Mouse (Mus musculus): ENCODE data around the gene Sytl5. TPM values are rescaled to one million over a fixed set of nuclear protein-coding genes. Genes with fewer than 3 reads are reported as not detected.

The Sytl5 gene
- polyA plus RNA-seq (2016; fragmentation: Nextera tagmentation; extraction: Ambion mirVana), result 0.18 and 0.46 TPM in 2 replicates

DNA sequence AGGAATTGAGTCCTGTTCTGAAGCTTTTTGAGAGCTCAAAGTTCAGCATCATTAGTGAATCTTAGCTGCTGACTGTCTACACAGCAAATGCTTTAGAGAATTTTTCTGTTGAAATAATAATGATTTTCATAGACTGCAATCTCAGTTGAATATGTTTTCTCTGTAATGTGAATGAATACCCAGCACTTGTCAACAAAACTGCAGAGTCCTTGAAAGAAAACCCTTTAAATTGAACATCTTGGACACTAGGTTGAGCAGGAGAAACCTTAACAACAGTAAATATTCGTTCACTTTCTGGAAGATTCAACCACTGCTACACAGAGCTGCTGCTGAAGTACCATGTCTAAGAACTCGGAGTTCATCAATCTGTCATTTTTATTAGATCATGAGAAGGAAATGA, at the start of gene Sytl5:
Gene Sytl5 (plus strand): TSS at position 301 of the 400 bp plus-strand sequence.
- no peak within 1 kb of the TSS for H3K27ac ChIP-seq
- no peaks in the 10 kb centered on the region for H3K27me3 ChIP-seq
- H3K9me3 ChIP-seq, result no peaks in the 10 kb centered on the region
- WGBS, result 60% methylated on average over 2 of the region's 2 CpGs
- H3K4me1 ChIP-seq (replicated peaks), result no peaks in the 10 kb centered on the region
- H3K4me2 ChIP-seq, result no peak within 1 kb of the TSS
- no peaks in the 10 kb centered on the region for H3K36me3 ChIP-seq
- no peak within 1 kb of the TSS for H3K4me3 ChIP-seq (replicated peaks)
- ATAC-seq (ENCODE audit: insufficient number of reproducible peaks, insufficient read depth, low FRiP score, low TSS enrichment, low read depth), result no peak
- H3K9ac ChIP-seq (replicated peaks), result no peak within 1 kb of the TSS

DNA sequence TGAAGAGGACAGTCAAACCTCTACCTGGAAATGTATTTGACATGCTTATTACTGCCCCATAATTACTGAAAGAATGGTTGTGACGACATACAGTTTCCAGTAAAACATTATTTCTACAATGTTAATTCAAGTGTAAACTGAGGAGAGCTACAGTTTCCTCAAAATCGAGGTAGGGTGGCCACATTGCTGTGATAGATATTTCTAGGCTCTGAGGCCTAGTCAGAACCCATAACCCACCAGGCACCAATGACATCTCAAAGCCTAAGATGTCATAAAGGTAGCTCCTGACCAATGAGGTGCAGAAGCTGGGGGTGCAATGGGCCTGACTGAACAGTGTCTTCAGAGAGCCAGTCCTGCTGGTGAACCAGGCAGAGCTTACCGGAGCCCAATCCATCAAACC, 38.8 kb upstream of the Sytl5 start, which contains the start of gene Hypm:
Gene Hypm (plus strand): TSS at position 301 of the 400 bp plus-strand sequence.
- ATAC-seq (ENCODE audit: insufficient number of reproducible peaks, insufficient read depth, low FRiP score, low TSS enrichment, low read depth), result no peak
- no peaks in the 10 kb centered on the region for H3K4me1 ChIP-seq (replicated peaks)
- 77% methylated on average over 3 of the region's 3 CpGs for WGBS
- no peaks in the 10 kb centered on the region for H3K36me3 ChIP-seq
- no peak within 1 kb of the TSS for H3K9ac ChIP-seq (replicated peaks)
- no peak within 1 kb of the TSS for H3K4me3 ChIP-seq (replicated peaks)
- no peaks in the 10 kb centered on the region for H3K9me3 ChIP-seq
- no peaks in the 10 kb centered on the region for H3K27me3 ChIP-seq
- H3K4me2 ChIP-seq, result no peak within 1 kb of the TSS
- H3K27ac ChIP-seq, result no peak within 1 kb of the TSS

DNA sequence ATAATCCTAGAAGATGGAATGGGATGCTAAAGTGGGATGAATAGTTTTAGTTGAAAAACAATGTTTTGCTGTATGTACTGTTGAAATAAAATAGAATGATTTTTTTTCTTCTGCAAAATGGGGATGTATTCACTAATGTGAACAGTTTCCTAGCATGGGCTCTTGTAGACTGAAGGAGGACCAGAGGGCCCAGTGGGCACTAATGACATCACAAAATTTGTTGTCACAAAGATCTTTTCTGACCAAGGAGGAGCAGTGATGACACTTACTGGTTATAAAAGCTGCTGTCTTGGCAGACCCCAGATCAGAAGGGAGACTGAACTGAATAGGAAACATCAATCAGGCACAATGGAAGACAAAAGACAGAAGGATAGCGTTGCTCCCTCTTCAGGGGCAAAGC, 36.0 kb upstream of the Sytl5 start, which contains the start of gene H2al3:
Gene H2al3 (plus strand): TSS at position 301 of the 400 bp plus-strand sequence.
- Histone ChIP-seq H3K4me2 (no peak within 1 kb of the TSS), H3K4me1 (replicated peaks) (no peaks in the 10 kb centered on the region), H3K36me3 (no peaks in the 10 kb centered on the region), H3K27me3 (no peaks in the 10 kb centered on the region), H3K4me3 (replicated peaks) (no peak within 1 kb of the TSS), H3K9ac (replicated peaks) (no peak within 1 kb of the TSS), H3K9me3 (no peaks in the 10 kb centered on the region), H3K27ac (no peak within 1 kb of the TSS)
- ATAC-seq (ENCODE audit: insufficient number of reproducible peaks, insufficient read depth, low FRiP score, low TSS enrichment, low read depth), result no peak
- 60% methylated on average over 1 of the region's 1 CpGs for WGBS

DNA sequence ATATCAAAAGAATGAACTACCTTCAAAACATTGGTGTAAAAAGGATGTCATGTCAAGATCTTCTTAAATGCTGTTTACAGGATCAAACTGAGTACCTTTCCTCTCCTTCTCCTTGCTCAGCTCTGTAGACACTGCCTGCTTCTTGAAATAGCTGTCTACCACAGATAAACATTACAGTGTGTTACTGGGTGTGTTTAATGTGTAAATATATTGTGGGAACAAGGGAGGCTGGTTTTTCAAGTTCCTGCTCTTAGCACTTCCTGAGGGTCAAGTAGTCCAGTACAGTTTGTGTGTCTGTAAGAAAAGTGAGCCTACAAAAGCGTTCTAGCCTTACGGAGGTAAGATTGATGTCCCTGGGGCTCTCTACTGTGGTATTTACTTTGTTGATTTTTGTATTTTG, 23.6 kb upstream of the Sytl5 start:
- no peaks in the 10 kb centered on the region for H3K4me1 ChIP-seq (replicated peaks)
- H3K4me3 ChIP-seq (replicated peaks), result no peak overlapping the region
- H3K27ac ChIP-seq, result no peak overlapping the region
- no peak overlapping the region for H3K4me2 ChIP-seq
- WGBS, result 88% methylated on average over 2 of the region's 2 CpGs
- no peaks in the 10 kb centered on the region for H3K9me3 ChIP-seq
- ATAC-seq (ENCODE audit: insufficient number of reproducible peaks, insufficient read depth, low FRiP score, low TSS enrichment, low read depth), result no peak
- no peaks in the 10 kb centered on the region for H3K36me3 ChIP-seq
- no peak overlapping the region for H3K9ac ChIP-seq (replicated peaks)
- no peaks in the 10 kb centered on the region for H3K27me3 ChIP-seq

GRCm38 (mm10) chrX:9875519-9875918, 9.9 kb upstream of the Sytl5 start:
- Histone ChIP-seq H3K4me1 (replicated peaks) (no peaks in the 10 kb centered on the region), H3K4me2 (no peak overlapping the region), H3K9me3 (no peaks in the 10 kb centered on the region), H3K36me3 (no peaks in the 10 kb centered on the region), H3K27ac (no peak overlapping the region), H3K9ac (replicated peaks) (no peak overlapping the region), H3K27me3 (no peaks in the 10 kb centered on the region), H3K4me3 (replicated peaks) (no peak overlapping the region)
- no peak for ATAC-seq (ENCODE audit: insufficient number of reproducible peaks, insufficient read depth, low FRiP score, low TSS enrichment, low read depth)
- WGBS, result 95% methylated on average over 2 of the region's 2 CpGs

DNA sequence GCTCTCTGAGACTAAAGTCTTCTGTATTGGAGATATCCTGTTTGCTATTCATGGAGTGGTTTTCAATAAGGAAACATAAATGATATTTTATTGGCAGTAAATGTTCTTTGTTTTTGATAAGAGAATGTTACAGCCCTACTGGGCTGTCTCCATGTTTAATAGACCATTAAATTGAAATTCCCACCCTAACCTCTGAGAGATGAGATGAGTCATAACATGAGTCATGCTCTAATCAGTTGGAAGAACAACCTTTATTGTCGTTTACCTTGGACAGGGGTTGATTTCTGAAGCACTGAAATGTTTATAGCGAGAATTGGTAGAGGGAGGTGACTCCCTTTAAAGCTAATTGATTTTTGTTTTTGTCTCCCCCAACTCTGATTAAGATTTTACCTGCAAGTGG, 24.1 kb downstream of the Sytl5 start:
- ATAC-seq (ENCODE audit: insufficient number of reproducible peaks, insufficient read depth, low FRiP score, low TSS enrichment, low read depth), result no peak
- WGBS, result 63% methylated on average over 2 of the region's 2 CpGs

DNA sequence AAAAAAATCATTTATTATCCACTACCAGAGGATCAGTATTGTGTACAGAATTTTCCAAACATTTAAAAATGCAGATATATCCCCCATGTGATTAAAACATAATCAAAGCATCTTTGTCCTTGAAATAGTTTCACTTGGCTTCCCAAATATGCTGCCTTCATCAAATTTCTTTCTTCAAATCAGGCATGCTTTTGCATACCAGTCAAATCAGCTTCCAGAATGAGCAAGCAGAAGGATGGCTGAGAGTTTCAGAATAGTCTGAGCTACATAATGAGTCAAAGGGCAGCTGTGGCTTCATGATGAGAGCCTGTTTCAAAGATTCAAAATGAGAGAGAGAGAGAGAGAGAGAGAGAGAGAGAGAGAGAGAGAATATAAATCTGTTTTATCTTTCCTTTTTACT, 48.4 kb downstream of the Sytl5 start:
- Histone ChIP-seq H3K36me3 (no peaks in the 10 kb centered on the region), H3K4me1 (replicated peaks) (no peaks in the 10 kb centered on the region), H3K27me3 (no peaks in the 10 kb centered on the region), H3K9me3 (no peaks in the 10 kb centered on the region), H3K27ac (no peak overlapping the region), H3K4me3 (replicated peaks) (no peak overlapping the region), H3K9ac (replicated peaks) (no peak overlapping the region), H3K4me2 (no peak overlapping the region)
- ATAC-seq (ENCODE audit: insufficient number of reproducible peaks, insufficient read depth, low FRiP score, low TSS enrichment, low read depth), result no peak

More for the DNA sequence above, 24.1 kb downstream of the Sytl5 start:
- Histone ChIP-seq H3K4me3 (replicated peaks) (no peak overlapping the region), H3K9me3 (no peaks in the 10 kb centered on the region), H3K9ac (replicated peaks) (no peak overlapping the region), H3K27ac (no peak overlapping the region), H3K36me3 (no peaks in the 10 kb centered on the region), H3K4me1 (replicated peaks) (no peaks in the 10 kb centered on the region), H3K4me2 (no peak overlapping the region), H3K27me3 (no peaks in the 10 kb centered on the region)

DNA sequence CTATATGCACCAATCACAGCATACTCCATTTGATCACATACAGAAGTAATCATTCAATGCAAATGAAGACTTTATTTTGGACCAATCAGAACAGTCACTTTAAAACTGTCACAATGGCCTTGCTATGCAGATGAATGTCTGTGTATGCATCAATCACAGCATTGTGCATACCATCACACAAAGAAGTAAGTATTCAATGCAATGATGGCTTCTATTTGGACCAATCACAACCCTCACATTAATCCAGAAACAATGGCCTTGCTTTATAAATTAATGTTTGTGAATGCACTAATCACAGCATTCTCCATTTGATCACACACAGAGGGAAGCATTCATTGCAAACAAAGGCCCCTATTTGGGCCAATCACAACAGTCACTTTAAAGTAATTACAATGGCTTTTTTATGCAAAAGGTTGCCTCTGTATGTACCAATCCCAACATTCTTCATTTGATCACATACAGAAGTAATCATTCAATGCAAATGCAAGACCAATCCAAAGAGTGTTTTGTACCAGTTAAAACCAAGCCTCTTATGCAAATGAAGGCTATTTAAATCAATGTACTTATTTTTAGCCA, 98.8 kb downstream of the Sytl5 start:
- H3K27me3 ChIP-seq, result no peaks in the 10 kb centered on the region
- H3K9me3 ChIP-seq, result no peaks in the 10 kb centered on the region
- no peak for ATAC-seq (ENCODE audit: insufficient number of reproducible peaks, insufficient read depth, low FRiP score, low TSS enrichment, low read depth)
- H3K4me1 ChIP-seq (replicated peaks), result no peaks in the 10 kb centered on the region
- H3K9ac ChIP-seq (replicated peaks), result no peak overlapping the region
- no peak overlapping the region for H3K4me2 ChIP-seq
- no peak overlapping the region for H3K27ac ChIP-seq
- H3K4me3 ChIP-seq (replicated peaks), result no peak overlapping the region
- no peaks in the 10 kb centered on the region for H3K36me3 ChIP-seq

- Histone ChIP-seq H3K9me3 (no peaks in the 10 kb centered on the region), H3K27me3 (no peaks in the 10 kb centered on the region), H3K36me3 (no peaks in the 10 kb centered on the region), H3K9ac (replicated peaks) (no peak overlapping the region), H3K4me3 (replicated peaks) (no peak overlapping the region), H3K4me2 (no peak overlapping the region), H3K27ac (no peak overlapping the region), H3K4me1 (replicated peaks) (no peaks in the 10 kb centered on the region)
- ATAC-seq (ENCODE audit: insufficient number of reproducible peaks, insufficient read depth, low FRiP score, low TSS enrichment, low read depth), result no peak
- 73% methylated on average over 1 of the region's 1 CpGs for WGBS
Measured at GRCm38 (mm10) chrX:10000718-10001117, 115.3 kb downstream of the Sytl5 start.

DNA sequence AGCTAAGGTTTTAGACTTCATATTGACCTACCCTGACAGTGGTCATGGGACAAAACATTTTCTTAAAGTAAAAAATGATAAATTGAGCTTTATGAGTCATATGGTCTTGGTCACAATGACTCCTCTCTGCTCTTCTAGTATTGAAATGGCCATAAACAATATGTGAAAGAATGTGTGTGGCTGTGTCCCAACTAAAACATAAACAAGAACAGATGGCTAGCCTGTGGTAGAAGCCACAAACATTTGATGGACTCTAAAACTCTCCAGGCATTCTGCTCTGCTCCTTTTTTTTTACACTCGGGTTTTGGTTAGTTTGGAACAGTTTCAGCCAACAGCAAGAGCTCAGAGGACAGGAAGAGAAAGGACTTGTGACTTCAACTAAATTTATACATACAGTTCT, 120.5 kb downstream of the Sytl5 start:
- Histone ChIP-seq H3K4me1 (replicated peaks) (no peaks in the 10 kb centered on the region), H3K4me3 (replicated peaks) (no peak overlapping the region), H3K27ac (no peak overlapping the region), H3K9me3 (no peaks in the 10 kb centered on the region), H3K36me3 (no peaks in the 10 kb centered on the region), H3K27me3 (no peaks in the 10 kb centered on the region), H3K4me2 (no peak overlapping the region), H3K9ac (replicated peaks) (no peak overlapping the region)
- ATAC-seq (ENCODE audit: insufficient number of reproducible peaks, insufficient read depth, low FRiP score, low TSS enrichment, low read depth), result no peak
- 62% methylated on average over 1 of the region's 1 CpGs for WGBS

DNA sequence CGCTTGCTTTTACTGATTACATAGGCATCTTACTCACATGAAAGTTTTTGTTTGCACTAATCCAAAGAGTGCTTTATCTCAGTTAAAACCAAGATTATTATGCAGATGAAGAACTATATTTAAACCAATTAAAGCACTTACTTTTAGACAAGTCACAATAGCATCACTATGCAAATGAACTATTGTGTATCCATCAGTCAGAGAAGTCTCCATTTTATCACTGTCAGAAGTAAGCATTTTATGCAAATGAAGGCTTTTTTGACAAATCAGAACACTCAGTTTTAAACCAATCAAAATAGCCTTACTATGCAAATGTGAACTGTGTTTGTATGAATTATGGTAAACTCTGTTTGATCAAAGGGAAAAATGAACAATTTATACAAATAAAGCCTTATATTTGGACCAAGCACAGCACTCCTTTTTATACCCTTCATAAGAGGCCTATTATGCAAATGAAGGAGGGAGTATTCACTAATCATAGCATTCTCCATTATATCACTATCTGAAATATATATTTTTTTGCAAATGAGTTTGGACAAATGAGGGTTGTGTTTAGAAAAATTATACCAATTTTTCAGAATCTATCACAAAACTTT, 122.4 kb downstream of the Sytl5 start:
- no peak for ATAC-seq (ENCODE audit: insufficient number of reproducible peaks, insufficient read depth, low FRiP score, low TSS enrichment, low read depth)

GRCm38 (mm10) chrX:10010202-10010601, 124.8 kb downstream of the Sytl5 start:
- no peak overlapping the region for H3K4me2 ChIP-seq
- no peak overlapping the region for H3K27ac ChIP-seq
- no peak overlapping the region for H3K9ac ChIP-seq (replicated peaks)
- ATAC-seq (ENCODE audit: insufficient number of reproducible peaks, insufficient read depth, low FRiP score, low TSS enrichment, low read depth), result no peak
- H3K27me3 ChIP-seq, result no peaks in the 10 kb centered on the region
- no peaks in the 10 kb centered on the region for H3K36me3 ChIP-seq
- H3K4me3 ChIP-seq (replicated peaks), result no peak overlapping the region
- no peaks in the 10 kb centered on the region for H3K4me1 ChIP-seq (replicated peaks)
- no peaks in the 10 kb centered on the region for H3K9me3 ChIP-seq

More for the DNA sequence above, 122.4 kb downstream of the Sytl5 start:
- no peaks in the 10 kb centered on the region for H3K36me3 ChIP-seq
- H3K9ac ChIP-seq (replicated peaks), result no peak overlapping the region
- no peak overlapping the region for H3K4me2 ChIP-seq
- no peaks in the 10 kb centered on the region for H3K9me3 ChIP-seq
- no peaks in the 10 kb centered on the region for H3K27me3 ChIP-seq
- no peaks in the 10 kb centered on the region for H3K4me1 ChIP-seq (replicated peaks)
- H3K27ac ChIP-seq, result no peak overlapping the region
- 97% methylated on average over 1 of the region's 1 CpGs for WGBS
- H3K4me3 ChIP-seq (replicated peaks), result no peak overlapping the region
